Mouse (Mus musculus): ENCODE data around the gene Wdr66. TPM values are rescaled to one million over a fixed set of nuclear protein-coding genes. Genes with fewer than 3 reads are reported as not detected.
"Not testable (repeated sequence)": the region's sequence is repeated elsewhere in the genome, so short reads cannot be mapped to it uniquely, and the experiment has no call there.

Wdr66 gene
- 1.1 and 1.4 TPM in 2 replicates for polyA plus RNA-seq (2014; fragmentation: Nextera tagmentation; extraction: Ambion mirVana)

- Histone ChIP-seq H3K4me1 (ENCODE audit: control insufficient read depth, insufficient read depth, low read length) (no peaks in the 10 kb centered on the region), H3K4me2 (ENCODE audit: low read depth, low read length) (peak within 1 kb of the TSS; percentile 51), H3K36me3 (ENCODE audit: control insufficient read depth, insufficient read depth, low read length) (peaks cover 5% of the 10 kb centered on the region; the same call in 1 of the 2 replicates), H3K9ac (replicated peaks; ENCODE audit: low read depth, low read length) (no peak within 1 kb of the TSS), H3K27ac (ENCODE audit: low read depth, low read length) (no peak within 1 kb of the TSS), H3K9me3 (ENCODE audit: control insufficient read depth, low read length) (no peaks in the 10 kb centered on the region), H3K27me3 (ENCODE audit: control insufficient read depth, insufficient read depth, low read length) (no peaks in the 10 kb centered on the region), H3K4me3 (ENCODE audit: low read depth, low read length) (peak within 1 kb of the TSS; percentile 17; the same call in 1 of the 2 replicates)
- peak; percentile 81 for ATAC-seq (ENCODE audit: low read depth)
- 2% methylated on average over 18 of the region's 18 CpGs for WGBS
Measured at GRCm38 (mm10) chr5:123251834-123252233, at the start of gene Wdr66. Gene Wdr66 (plus strand): TSS chr5:123252102.

- H3K4me1 ChIP-seq (ENCODE audit: control insufficient read depth, insufficient read depth, low read length); ATAC-seq (ENCODE audit: low read depth); H3K9ac ChIP-seq (replicated peaks; ENCODE audit: low read depth, low read length); H3K36me3 ChIP-seq (ENCODE audit: control insufficient read depth, insufficient read depth, low read length); H3K27ac ChIP-seq (ENCODE audit: low read depth, low read length); H3K9me3 ChIP-seq (ENCODE audit: control insufficient read depth, low read length); H3K4me3 ChIP-seq (ENCODE audit: low read depth, low read length); H3K4me2 ChIP-seq (ENCODE audit: low read depth, low read length); H3K27me3 ChIP-seq (ENCODE audit: control insufficient read depth, insufficient read depth, low read length): not testable (repeated sequence)
- WGBS: 94% methylated on average over 2 of the region's 4 CpGs
Measured at GRCm38 (mm10) chr5:123202771-123203170, 49.1 kb upstream of the Wdr66 start.

- not testable (repeated sequence) for H3K4me3 ChIP-seq (ENCODE audit: low read depth, low read length); ATAC-seq (ENCODE audit: low read depth); H3K9me3 ChIP-seq (ENCODE audit: control insufficient read depth, low read length); H3K36me3 ChIP-seq (ENCODE audit: control insufficient read depth, insufficient read depth, low read length); H3K4me2 ChIP-seq (ENCODE audit: low read depth, low read length); H3K4me1 ChIP-seq (ENCODE audit: control insufficient read depth, insufficient read depth, low read length); H3K9ac ChIP-seq (replicated peaks; ENCODE audit: low read depth, low read length); H3K27me3 ChIP-seq (ENCODE audit: control insufficient read depth, insufficient read depth, low read length); H3K27ac ChIP-seq (ENCODE audit: low read depth, low read length)
- WGBS: 87% methylated on average over 7 of the region's 7 CpGs
Measured at GRCm38 (mm10) chr5:123203591-123203990, 48.3 kb upstream of the Wdr66 start.

- WGBS: 78% methylated on average over 3 of the region's 5 CpGs
- H3K4me1 ChIP-seq (ENCODE audit: control insufficient read depth, insufficient read depth, low read length); H3K9me3 ChIP-seq (ENCODE audit: control insufficient read depth, low read length): not testable (repeated sequence)
Measured at GRCm38 (mm10) chr5:123222346-123223050, 29.4 kb upstream of the Wdr66 start.

GRCm38 (mm10) chr5:123223051-123223410, 28.9 kb upstream of the Wdr66 start:
- Histone ChIP-seq H3K27ac (ENCODE audit: low read depth, low read length) (no peak overlapping the region), H3K9ac (replicated peaks; ENCODE audit: low read depth, low read length) (no peak overlapping the region), H3K4me1 (ENCODE audit: control insufficient read depth, insufficient read depth, low read length) (no peaks in the 10 kb centered on the region), H3K4me2 (ENCODE audit: low read depth, low read length) (no peak overlapping the region), H3K4me3 (ENCODE audit: low read depth, low read length) (no peak overlapping the region), H3K27me3 (ENCODE audit: control insufficient read depth, insufficient read depth, low read length) (no peaks in the 10 kb centered on the region), H3K36me3 (ENCODE audit: control insufficient read depth, insufficient read depth, low read length) (no peaks in the 10 kb centered on the region), H3K9me3 (ENCODE audit: control insufficient read depth, low read length) (no peaks in the 10 kb centered on the region)
- ATAC-seq (ENCODE audit: low read depth): no peak
- WGBS: 92% methylated on average over 4 of the region's 4 CpGs

More at GRCm38 (mm10) chr5:123222346-123223050, 29.4 kb upstream of the Wdr66 start:
- not testable (repeated sequence) for H3K27ac ChIP-seq (ENCODE audit: low read depth, low read length); H3K27me3 ChIP-seq (ENCODE audit: control insufficient read depth, insufficient read depth, low read length); H3K9ac ChIP-seq (replicated peaks; ENCODE audit: low read depth, low read length); H3K4me3 ChIP-seq (ENCODE audit: low read depth, low read length); H3K4me2 ChIP-seq (ENCODE audit: low read depth, low read length); ATAC-seq (ENCODE audit: low read depth); H3K36me3 ChIP-seq (ENCODE audit: control insufficient read depth, insufficient read depth, low read length)

GRCm38 (mm10) chr5:123223861-123224260, 28.0 kb upstream of the Wdr66 start:
- H3K4me1 ChIP-seq (ENCODE audit: control insufficient read depth, insufficient read depth, low read length); H3K36me3 ChIP-seq (ENCODE audit: control insufficient read depth, insufficient read depth, low read length); H3K27me3 ChIP-seq (ENCODE audit: control insufficient read depth, insufficient read depth, low read length); H3K27ac ChIP-seq (ENCODE audit: low read depth, low read length); ATAC-seq (ENCODE audit: low read depth); H3K9me3 ChIP-seq (ENCODE audit: control insufficient read depth, low read length); H3K9ac ChIP-seq (replicated peaks; ENCODE audit: low read depth, low read length); H3K4me3 ChIP-seq (ENCODE audit: low read depth, low read length); H3K4me2 ChIP-seq (ENCODE audit: low read depth, low read length): not testable (repeated sequence)
- 86% methylated on average over 4 of the region's 6 CpGs for WGBS

GRCm38 (mm10) chr5:123226851-123227250, 25.1 kb upstream of the Wdr66 start:
- H3K27ac ChIP-seq (ENCODE audit: low read depth, low read length): no peak overlapping the region
- H3K4me3 ChIP-seq (ENCODE audit: low read depth, low read length): no peak overlapping the region
- no peak overlapping the region for H3K4me2 ChIP-seq (ENCODE audit: low read depth, low read length)
- no peaks in the 10 kb centered on the region for H3K27me3 ChIP-seq (ENCODE audit: control insufficient read depth, insufficient read depth, low read length)
- H3K4me1 ChIP-seq (ENCODE audit: control insufficient read depth, insufficient read depth, low read length): peaks cover 10% of the 10 kb centered on the region
- no peaks in the 10 kb centered on the region for H3K36me3 ChIP-seq (ENCODE audit: control insufficient read depth, insufficient read depth, low read length)
- no peaks in the 10 kb centered on the region for H3K9me3 ChIP-seq (ENCODE audit: control insufficient read depth, low read length)
- WGBS: 92% methylated on average over 7 of the region's 7 CpGs
- ATAC-seq (ENCODE audit: low read depth): no peak
- no peak overlapping the region for H3K9ac ChIP-seq (replicated peaks; ENCODE audit: low read depth, low read length)

GRCm38 (mm10) chr5:123227762-123228523, 24.0 kb upstream of the Wdr66 start:
- H3K36me3 ChIP-seq (ENCODE audit: control insufficient read depth, insufficient read depth, low read length): no peaks in the 10 kb centered on the region
- H3K27ac ChIP-seq (ENCODE audit: low read depth, low read length): no peak overlapping the region

GRCm38 (mm10) chr5:123228524-123228922, 23.4 kb upstream of the Wdr66 start:
- Histone ChIP-seq H3K36me3 (ENCODE audit: control insufficient read depth, insufficient read depth, low read length) (no peaks in the 10 kb centered on the region), H3K27me3 (ENCODE audit: control insufficient read depth, insufficient read depth, low read length) (no peaks in the 10 kb centered on the region), H3K4me1 (ENCODE audit: control insufficient read depth, insufficient read depth, low read length) (peaks cover 10% of the 10 kb centered on the region), H3K4me2 (ENCODE audit: low read depth, low read length) (peak overlapping the region; percentile 71), H3K9me3 (ENCODE audit: control insufficient read depth, low read length) (no peaks in the 10 kb centered on the region), H3K4me3 (ENCODE audit: low read depth, low read length) (peak overlapping the region; percentile 80), H3K27ac (ENCODE audit: low read depth, low read length) (no peak overlapping the region), H3K9ac (replicated peaks; ENCODE audit: low read depth, low read length) (peak overlapping the region; percentile 80)
- ATAC-seq (ENCODE audit: low read depth): no peak
- WGBS: 6% methylated on average over 15 of the region's 15 CpGs

More at GRCm38 (mm10) chr5:123227762-123228523, 24.0 kb upstream of the Wdr66 start:
- no peaks in the 10 kb centered on the region for H3K9me3 ChIP-seq (ENCODE audit: control insufficient read depth, low read length)
- H3K4me2 ChIP-seq (ENCODE audit: low read depth, low read length): peak overlapping the region; percentile 71
- H3K9ac ChIP-seq (replicated peaks; ENCODE audit: low read depth, low read length): peak overlapping the region; percentile 80
- peaks cover 10% of the 10 kb centered on the region for H3K4me1 ChIP-seq (ENCODE audit: control insufficient read depth, insufficient read depth, low read length)
- H3K4me3 ChIP-seq (ENCODE audit: low read depth, low read length): peak overlapping the region; percentile 80
- 2% methylated on average over 42 of the region's 42 CpGs for WGBS
- ATAC-seq (ENCODE audit: low read depth): peak; percentile 90
- H3K27me3 ChIP-seq (ENCODE audit: control insufficient read depth, insufficient read depth, low read length): no peaks in the 10 kb centered on the region
